Mouse (Mus musculus) right cerebral cortex, adult 2 months (tissue): Measurements from ENCODE around the gene Blvrb.
"Not testable (repeated sequence)": the region's sequence is repeated elsewhere in the genome, so short reads cannot be mapped to it uniquely, and the experiment has no call there.

Experiments used
- DNase-seq, 2 experiments: peaks; one replicate each; pipeline ENCODE4 v3.0.0; 2021 to 2022; ENCODE audit warnings: low spot score in 2 of 2

Gene Blvrb

DNA sequence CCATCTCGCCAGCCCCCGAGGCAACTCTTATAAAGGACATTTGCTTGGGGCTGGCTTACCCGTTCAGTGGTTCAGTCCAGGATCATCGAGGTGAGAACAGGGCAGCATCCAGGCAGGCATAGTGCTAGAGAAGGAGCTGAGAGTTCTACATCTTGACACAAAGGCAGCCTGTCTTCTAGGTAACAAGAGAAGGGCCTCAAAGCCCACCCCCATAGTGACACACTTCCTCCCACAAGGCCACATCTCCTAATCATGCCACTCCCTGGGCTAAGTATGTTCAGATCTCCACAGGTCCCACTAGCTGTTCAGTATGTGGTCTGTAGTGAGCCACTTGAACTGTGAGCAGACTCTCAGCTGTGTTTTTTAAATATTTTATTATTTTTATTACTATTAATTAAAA lies 36.1 kb downstream of the Blvrb start:
- no peak for DNase-seq

DNA sequence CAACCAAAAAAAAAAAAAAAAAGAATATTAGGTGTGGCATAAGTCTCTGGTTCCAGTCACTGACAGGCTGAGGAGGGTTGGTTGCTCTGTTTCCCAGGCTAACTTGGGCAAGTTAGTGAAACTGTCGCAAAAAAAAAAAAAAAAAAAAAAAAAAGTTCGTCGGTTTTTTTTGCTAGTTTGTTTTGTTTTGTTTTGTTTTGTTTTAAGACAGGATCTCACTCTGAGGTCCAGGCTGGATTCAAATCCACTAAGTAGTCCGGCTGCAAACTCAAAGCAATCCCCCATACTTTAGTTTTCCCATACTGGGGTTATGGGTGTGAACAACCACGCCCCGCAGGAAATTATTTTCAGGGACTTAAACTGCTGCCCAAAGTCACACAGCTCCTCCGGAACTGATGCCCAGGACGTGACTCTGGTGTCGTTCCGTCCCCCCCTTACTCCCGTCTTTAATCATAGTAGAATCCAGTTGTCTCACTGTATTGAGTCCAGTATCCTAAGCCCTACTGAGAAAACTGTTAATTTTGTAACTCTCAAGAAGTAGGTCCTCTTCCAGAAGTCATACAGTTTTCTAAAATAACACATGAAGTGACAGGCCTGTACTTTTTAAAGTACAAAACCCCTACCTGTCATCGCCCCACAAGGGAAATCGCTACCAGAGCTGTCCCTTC lies 38.5 kb downstream of the Blvrb start:
- DNase-seq = peak; percentile 7 to 15

DNA sequence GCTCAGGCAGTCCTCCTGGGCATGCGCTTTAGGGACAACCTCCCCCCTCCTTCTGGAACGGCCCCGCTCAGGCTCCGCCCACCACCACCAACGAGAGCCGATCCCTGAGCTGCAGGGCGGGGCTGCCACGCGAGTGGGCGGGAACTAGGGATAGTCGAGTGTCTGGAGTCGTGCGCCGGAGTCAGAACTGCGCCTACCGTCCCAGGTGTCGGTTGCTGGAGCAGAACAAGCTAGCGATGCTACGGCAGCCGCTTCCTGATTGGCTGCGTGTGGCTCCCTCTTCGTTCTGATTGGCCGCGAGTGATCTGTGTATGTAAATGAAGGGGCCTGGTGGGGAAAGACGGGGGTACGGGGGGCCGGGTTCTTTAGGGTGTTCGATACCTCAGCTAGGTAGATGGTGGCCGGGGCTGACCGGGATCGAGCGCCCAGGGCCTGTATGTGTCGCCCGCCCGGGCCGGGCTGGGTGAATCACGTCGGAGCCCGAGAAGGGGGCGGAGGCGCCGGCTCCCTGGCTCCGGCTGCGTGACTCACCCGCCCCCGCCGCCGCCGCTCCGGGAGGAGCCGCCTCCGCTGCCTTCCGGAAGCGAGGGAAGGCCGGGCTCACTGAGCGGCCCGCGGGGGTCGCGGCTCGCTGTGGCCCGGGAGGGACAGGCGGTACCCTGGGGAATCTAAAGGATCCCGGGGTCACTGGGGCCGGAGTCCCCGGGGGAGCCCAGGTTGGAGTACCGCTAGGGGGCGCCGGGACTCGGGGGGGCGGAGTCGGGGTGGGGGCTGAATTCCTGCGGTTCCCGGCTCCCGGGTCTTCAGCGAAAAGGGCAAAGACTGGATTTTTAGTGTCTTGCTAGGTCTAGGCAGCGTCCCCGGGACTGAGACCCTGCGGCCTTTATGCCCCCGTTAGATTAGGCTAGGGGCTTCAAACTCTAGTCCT lies 39.3 kb downstream of the Blvrb start, which contains the start of gene Sertad1:
Sertad1 (plus strand) TSS at position 141 of the 928 bp plus-strand sequence.
- DNase-seq = peak; percentile 99 to 100

DNA sequence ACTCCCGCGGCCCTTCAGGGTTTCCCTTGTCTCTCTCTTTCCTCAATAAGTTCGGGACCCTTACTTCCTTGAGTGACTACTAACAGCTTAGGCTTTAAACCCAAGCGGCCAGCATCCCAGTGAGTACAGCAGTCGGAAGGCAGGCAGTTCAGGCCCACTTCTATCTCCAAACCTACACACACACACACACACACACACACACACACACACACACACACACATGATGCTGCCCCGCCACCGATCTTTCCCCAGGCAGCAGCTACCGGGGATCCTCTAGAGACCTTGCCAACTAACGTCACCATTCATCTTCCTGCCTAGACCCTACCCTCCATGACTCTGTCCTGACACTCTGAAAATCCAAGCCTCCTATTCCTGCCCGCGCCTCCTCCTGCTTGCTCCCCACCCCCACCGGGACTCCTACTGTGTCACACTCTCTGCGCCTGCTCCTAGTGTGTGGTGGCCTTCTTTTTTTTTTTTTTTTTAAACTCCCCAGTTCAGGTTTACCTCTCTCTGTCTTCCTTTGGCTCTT lies 40.0 kb downstream of the Blvrb start:
- DNase-seq = peak; percentile 69 to 75

DNA sequence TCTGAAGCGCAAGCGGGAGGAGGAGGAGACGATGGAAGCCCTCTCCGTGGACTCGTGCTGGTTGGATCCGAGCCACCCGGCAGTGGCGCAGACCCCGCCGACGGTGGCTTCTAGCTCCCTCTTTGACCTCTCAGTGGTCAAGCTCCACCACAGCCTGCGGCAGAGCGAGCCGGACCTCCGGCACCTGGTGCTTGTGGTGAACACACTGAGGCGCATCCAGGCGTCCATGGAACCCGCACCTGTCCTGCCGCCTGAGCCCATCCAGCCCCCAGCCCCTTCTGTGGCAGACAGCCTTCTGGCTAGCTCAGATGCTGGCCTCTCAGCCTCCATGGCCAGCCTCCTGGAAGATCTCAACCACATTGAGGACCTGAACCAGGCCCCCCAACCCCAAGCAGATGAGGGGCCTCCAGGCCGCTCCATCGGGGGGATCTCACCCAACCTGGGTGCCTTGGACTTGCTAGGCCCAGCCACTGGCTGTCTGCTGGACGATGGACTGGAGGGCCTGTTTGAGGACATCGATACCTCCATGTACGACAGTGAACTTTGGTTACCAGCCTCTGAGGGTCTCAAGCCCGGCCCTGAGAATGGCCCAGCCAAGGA lies 41.6 kb downstream of the Blvrb start:
- DNase-seq = no peak

DNA sequence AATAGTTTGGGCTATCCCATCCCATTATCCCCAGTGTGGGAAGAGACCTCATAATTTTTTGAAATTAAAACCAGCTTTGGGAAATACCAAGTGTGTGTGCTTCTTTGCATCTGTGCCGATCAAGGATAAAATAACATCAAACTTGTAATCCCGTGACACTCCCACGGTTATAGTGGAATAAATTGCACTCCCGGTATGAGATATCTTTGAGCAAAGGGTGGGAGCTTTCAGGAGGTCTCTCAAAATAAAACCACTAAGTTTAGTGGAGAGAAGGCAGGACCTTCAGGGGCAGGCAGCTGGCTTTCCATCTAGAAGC lies 42.4 kb downstream of the Blvrb start:
- no peak for DNase-seq

DNA sequence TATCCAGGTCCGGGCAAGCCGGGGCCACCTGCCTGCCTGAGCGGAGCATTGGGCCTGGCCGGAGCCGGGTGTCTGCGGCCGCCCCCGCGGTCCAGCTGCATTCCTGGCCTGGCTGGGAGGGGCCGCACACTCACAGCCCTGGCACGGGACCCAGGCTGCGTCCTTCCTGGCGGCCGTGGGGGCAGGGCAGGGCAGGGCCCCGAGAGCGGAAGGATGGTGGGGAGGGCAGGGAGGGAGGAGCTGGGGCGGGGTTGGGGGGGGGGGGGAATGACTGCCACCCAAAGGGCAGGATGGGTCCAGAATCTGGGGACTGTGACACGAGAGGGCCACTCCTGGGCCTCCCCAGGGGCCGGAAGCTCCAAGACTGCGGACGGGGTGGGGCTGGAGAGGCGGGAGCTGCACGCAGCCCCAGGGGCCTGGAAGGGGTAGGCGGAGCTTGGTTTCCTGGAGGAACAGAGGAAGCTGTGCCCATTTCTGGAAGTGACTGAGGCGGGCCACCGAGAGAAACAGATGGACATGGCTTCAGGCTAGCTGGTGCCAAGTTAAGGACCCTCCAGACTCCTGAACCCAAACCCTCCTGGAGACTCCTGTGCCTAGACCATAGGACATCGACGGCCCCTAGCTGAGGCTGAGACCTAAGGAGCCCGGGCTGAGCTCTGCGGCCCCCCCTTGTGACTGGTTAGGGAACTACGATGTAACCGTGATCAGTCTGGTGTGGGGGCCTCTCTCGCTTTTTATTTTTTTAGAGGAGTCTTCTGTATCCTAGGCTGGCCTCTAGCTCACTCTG lies 43.0 kb downstream of the Blvrb start:
- DNase-seq = peak; percentile 81 to 86

DNA sequence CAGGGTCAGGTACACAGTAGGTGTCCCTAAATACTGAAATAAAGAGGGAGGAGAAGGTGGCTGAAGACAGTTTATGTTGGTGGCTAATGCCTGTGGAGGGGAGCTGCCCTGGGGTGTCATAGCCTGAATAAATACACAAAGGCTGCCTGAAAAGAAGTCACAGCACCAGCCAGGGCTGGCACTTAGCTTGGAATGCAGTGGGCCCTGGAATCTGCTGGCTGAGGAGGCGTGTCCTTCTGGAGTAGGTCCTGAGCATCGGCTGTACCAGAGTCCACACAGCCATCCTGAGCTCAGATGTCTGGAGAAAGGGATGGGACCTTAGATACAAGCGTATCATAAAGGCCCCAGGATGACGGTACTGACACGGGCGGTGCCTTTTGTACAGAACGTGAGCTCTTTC lies 44.1 kb downstream of the Blvrb start:
- no peak for DNase-seq

DNA sequence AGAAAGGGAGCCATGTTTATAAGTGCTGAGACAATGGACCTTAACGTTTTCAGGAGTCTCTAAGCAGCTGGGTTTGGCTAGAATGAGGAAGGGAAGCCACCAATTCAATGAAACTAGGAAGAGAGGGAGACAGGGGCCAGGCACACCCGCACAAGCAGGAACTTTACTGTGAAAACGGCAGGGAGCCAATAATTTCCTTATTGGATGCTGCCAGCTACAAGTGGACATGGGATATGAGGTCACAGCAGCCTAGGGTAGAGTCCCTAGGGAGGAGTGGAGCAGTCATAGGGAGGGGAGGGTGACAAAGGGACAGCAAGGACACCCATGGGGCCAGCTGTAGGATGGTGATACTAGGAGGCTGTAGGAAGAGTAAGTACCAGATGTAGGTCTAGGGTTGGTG lies 45.2 kb downstream of the Blvrb start:
- no peak for DNase-seq

DNA sequence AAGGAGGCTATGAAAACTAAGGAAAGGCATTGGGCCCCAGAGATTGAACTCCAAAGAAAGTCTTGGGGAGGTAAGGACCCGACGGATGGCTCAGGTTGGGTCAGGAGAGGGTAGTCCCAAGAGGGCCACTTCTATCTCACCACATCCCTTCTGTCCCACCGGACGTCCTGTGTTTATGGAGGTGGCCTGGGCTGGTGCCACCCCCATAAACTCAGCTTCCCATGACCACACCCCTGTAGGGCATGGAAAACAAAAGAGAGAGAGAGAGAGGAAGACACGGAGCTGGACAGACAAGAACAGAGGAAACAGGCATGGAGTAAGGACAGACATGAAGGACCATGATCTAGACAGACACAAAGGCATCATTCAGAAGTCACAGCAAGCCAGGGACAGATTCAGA lies 45.7 kb downstream of the Blvrb start:
- no peak for DNase-seq

DNA sequence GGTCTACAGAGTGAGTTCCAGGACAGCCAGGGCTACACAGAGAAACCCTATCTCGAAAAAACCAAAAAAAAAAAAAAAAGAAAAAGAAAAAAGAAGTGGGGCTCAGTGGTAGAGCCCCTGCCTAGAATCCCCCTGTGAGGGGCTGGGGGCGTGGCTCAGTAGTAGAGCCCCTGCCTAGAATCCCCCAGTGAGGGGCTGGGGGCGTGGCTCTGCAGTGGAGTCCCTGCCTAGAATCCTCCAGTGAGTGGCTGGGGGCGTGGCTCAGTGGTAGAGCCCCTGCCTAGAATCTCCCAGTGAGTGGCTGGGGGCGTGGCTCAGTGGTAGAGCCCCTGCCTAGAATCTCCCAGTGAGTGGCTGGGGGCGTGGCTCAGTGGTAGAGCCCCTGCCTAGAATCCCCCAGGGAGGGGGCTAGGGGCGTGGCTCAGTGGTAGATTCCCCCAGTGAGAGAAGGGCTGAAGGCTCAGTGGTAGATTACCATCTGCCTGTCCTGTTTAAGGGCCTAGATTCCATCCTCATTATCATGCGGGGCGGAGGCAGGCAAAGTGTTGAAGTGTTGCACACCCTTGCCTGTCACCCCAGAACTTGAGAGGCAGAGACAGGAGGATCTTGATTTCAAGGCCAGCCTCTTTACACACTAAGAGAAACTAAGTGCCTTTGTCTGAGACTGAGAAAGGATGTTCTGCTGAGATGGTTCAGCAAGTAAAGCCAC lies 47.0 kb downstream of the Blvrb start:
- not testable (repeated sequence) for DNase-seq

DNA sequence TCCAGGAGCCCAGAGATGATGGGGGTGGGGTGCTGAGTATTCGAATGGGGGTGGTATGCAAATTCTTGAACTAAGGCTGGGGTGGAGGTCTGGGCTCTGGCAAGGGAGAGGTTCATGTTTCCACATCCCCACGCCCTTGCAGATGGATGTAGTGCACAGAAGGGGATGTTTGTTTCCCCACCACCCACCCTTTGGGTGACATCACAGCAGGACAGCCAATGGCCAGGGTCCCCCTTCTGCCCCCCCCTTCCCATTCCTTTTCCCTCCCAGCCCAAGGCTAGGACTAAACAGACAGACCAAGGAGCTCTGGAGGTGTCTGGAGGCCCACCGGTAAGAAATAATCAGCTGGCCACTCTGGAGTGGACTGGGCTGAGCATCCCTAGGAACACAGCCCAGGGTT lies 51.3 kb downstream of the Blvrb start, which contains the start of gene Prx:
Prx (plus strand) TSS at position 289 of the 400 bp plus-strand sequence.
- DNase-seq = no peak

DNA sequence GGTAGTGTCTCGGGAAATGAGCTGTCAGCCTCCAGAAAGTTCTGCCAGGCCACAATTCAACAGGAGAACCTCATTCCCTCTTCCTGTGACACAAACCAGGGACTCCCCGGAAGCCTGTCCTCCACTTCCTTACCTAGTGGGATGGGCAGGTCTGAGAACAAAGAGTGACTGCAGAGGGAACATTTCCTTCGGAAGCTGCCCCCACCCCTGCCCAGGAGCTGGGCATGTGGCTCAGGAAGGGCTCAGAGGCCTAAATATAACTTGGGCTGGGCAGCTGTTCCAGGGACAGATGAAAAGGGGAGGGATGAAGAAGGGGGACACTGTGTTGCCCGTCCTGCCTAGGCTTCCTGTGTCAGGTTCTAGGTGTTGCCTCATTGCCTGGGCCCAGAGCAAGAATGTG lies 53.8 kb downstream of the Blvrb start:
- DNase-seq = no peak

DNA sequence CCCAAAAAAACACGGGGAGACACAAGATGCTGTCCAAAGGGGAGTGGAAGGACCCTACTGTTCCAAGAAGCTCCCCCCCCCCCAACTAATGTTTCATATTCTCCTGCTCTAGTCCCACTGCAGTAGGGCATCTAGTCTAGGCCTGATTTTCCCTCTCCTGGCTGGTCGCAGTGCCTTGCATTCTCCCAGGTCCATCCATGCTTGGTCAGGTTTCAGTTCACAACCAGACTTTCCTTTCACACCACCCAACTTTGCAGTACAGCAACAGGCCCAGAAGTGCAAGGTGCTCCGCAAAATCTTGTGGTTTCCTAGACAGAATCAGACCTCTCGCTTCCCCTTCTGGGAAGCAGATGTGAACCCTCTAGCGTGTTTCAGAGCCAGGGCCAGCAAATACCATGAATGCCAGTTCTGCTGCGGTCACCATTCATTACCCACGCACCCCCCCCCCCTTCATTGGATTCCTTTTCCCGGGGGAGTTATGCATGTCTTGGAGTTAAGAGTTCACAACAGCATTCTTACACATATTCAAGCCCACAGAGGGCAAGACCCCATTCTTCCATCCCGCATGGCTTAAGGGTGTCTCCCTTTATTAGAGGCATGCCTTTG lies 59.1 kb downstream of the Blvrb start:
- DNase-seq = no peak

DNA sequence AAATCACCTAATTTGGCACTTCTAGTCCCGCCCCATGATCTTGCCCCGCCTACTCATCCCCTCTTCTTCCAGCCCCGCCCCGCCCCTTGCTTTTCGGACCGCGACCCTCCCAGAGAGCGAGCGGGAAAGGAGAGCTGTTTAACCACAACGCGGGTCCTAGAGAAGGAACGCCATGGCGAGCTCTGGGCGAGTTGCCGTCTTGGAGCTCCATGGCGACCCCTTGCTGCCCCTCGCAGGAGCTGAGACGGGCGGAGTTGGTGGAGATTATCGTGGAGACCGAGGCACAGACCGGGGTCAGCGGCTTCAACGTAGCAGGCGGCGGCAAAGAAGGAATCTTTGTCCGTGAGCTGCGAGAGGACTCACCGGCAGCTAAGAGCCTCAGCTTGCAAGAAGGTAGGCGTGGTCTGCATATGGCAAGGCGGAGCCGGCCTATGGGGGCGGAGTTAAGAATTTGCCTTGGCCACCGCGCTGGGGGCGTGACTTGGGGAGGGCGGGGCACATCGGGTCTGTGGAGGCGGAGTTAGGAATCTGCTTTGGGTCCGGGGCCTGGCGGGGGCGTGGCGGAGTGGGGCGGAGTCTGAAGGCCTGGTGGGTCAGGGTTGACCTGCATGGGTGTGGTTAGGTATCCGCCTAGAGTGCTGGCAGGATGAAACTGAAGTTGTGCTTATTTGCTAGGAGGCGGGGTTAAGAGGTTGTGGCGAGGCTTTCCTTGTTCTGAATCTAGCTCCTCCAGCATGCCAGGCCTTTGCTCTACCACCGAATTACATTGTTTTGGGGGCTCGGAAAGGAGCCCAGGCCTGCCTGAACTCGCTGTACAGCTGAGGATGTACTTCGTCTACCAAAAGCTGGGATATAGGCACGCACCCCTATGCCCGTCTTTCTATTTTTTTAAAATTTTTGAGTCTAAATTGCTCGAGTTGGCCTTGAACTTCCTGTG lies 60.2 kb downstream of the Blvrb start:
- peak; percentile 89 to 91 for DNase-seq

DNA sequence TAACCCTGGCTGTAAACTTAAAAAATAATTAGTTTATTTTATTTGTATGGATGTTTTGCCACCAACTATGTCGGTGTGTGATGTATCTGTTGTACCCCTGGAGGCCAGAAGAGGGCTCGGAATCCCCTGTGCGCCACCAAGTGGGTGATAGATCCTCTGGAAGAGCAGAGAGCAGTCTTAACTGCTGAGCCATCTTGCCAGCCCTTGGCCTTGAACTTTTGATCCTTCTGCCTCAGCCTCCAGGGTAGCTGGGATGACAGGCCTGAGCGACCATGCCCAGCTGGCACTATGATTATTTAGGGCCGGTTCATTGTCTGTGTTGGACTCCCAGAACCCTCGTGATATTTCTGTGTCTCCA lies 60.8 kb downstream of the Blvrb start:
- DNase-seq = peak; percentile 57 to 59

DNA sequence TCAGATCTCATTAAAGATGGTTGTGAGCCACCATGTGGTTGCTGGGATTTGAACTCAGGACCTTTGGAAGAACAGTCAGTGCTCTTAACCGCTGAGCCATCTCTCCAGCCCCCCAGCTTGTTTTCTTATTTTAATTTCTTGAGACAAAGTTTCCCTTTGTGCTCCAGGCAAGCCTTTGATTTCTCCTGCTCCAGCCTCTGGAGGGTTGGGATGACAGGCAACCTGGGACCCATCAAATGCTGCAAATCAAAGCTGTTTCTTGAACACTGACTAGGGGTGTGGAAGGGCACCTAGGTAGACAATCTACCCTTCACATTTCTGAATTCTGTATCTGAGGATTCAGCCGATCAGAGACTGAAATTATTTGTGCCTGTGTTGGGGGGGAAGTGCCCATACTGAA lies 63.0 kb downstream of the Blvrb start:
- no peak for DNase-seq

DNA sequence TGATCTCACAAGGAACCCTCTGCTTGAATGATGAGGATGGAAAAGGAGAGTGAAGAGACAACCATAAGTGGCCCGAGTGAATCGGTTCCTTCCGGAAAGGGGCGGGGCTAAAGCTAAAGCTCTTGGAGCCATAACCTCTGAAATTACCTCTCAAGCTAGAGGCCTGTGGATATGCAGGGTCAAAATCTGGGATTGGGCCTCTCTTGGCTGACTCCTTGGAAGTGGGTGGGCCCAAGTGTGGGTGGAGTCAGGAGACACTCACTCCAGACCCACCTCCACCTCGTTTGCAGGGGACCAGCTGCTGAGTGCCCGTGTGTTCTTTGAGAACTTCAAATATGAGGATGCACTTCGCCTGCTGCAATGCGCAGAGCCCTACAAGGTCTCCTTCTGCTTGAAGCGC lies 67.2 kb downstream of the Blvrb start:
- DNase-seq = no peak
